Mouse (Mus musculus) ovary, adult 18-20 months (tissue): ENCODE measurements around the gene Otub1.

Experiments
- DNase-seq: peaks from one replicate; pipeline ENCODE4 v3.0.0; 2022; ENCODE audit warnings: low spot score, mixed read lengths

The Otub1 gene

DNA sequence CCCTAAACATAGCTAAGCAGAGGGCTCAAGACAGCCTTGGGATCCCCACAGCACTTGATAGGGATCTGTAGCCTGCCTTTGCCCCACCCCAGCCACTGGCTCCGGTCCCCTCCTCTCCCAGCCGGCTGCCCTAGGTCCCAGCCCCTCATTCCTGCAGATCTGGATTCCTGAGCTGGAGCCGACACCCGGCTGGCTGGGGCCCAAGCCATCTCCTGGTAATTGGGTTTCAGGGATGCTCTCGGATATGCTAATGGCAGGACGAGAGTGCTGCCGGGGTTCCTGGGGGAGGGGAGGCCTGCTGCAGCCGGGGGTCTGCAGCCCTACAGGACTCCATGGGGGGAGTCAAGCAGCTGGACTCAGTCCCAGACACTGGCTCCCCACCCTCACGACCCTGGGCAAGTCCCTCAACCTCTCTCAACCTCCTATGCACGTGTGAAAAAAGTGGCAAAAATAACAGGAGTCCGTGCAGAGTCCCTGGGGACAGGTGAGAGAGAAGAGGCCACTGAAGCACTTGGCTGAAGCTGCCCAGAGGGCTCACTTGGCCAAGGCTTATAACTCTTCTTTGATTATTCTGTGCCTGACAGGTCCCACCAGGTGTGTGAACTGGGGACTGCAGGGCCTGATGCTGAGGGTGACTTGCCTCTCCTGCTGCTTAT, 29.9 kb downstream of the Otub1 start:
- no peak for DNase-seq

DNA sequence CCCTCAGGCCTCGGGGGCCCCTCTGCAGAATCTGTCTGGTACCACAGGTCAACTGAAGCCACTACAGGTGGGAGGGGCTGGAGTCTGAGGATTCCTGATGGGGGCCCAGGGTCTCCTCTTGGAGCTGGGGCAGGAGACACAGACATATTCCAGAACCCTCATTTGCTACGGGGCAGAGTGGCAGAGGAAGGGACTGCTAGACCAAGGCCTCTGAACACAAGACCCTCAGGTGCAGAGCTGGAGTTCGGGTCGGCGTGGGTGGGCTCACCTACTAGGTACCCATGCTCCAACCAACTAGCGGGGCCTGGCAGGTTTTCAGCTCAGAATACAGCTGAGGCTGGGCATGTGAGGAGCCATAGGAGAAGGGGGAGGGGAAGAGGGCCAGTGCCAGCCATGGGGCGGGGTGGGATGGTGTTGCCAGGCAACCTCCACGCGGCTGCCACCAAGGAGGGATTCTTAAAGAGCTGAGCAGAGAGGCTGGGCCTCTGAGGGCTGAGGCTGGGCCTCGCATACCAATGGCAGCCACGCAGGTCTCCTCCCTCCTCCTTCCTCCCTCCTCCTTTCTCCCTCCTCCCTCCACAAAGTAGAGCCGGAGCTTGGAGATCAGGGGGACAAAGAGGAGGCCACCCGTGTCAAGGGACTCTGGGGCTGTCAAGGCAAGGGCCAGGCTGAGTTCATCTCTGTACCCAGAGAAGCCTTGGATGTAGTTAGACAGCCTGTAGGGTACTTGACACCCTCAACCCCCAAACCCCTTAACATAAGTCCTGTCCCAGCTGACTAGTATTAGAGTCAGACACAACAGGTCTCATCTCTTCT, 33.9 kb downstream of the Otub1 start:
- peak; percentile 55 for DNase-seq

DNA sequence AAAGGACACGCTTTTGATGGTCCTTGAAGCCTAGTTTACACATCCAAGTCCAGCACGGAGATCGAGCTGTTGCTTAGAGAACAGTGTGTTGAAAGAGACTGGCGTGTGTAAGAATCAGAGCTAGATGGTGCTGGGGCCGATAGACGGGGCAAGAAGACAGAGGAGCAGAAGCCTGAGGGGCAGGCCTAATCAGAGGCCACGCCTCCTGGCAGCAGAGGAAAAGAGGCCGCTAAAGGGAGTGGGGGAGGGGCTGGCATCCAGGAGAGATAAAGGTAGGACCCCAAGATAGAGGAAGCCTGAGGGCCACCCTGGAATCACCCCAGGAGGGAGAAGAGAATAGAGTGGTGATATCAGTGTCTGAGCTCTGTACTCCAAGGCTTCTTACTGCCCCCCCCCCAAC, 34.7 kb downstream of the Otub1 start:
- no peak for DNase-seq

DNA sequence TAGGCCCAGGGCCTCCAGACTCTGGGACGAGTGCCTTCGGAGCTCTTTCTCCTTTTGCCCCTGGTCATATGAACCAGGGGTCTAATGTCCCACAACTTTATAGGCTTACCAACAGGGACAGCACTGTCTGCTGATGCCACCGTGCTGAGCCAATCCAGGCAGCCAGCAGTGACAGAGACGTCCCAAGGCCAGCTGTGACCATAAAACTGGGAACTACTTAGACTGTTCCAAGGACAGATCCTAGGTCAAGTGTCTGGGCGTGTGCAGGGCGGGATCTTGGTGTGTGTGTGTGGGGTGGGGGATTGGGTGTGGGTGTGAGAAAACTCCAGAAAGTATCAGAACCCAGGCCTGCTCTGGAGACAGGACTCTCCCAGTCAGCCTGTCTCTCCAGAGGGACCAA, 35.2 kb downstream of the Otub1 start:
- no peak for DNase-seq

DNA sequence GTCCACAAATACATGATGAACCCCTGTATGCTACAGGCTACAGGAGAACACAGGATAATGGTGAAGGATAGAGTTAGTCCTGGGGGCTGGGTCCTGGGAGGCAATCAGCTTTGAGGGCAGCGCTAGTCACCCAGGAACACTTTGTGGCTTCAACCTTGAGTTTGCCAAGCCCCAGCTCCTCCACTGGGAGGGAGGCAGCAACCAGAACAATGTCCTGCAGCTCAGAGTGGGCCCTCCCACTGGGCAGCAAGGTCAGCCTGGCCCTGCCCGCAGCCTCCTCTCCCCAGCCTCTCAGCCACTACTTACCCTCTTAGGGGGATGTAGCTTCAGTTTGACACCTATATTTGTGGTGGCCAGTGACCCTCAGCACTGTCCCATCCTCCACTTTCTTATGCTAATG, 37.7 kb downstream of the Otub1 start:
- DNase-seq, result peak; percentile 76

DNA sequence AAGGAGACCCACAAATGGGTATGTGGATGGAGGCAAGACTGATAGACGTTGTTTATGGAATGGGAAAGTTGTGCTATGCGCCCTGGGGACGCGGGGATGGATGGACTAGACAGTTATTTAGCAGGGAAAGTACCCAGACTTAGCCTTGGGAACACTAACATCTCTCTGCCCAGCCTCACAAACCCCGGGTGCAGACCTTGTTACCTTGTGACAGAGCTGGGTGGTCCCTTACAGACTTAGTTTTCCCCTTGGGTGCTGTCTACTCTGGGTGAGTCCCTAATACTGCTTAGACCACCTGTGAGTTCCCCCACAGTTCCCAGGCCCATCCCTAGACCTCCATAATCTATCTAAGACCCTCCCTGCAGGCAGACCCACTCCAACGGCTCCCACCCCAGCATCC, 39.3 kb downstream of the Otub1 start:
- no peak for DNase-seq

DNA sequence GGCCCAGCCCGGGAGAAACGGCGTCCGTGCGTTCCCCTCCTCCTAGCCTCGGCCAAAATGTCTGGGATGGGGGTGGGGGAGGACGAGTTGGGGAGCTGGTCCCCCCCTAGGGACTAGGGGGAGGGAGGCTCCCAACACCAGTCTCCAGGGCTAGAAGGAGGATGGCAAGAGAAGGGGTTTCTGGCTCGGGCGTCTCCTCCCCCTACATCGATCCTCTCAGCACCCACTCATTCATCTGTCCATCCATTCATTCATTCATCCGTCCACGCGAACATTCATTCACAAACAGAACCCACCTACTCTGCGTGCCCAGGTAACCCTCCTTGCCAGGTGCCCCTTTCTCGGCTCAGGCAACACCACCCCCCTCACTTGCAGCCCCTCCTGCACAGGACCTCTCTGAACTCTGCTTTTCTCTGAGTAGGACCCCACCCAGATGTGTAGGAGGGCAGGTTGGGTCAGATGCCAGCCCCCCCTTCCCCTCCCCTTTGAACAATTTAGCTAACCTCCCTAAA, 39.9 kb downstream of the Otub1 start:
- no peak for DNase-seq

DNA sequence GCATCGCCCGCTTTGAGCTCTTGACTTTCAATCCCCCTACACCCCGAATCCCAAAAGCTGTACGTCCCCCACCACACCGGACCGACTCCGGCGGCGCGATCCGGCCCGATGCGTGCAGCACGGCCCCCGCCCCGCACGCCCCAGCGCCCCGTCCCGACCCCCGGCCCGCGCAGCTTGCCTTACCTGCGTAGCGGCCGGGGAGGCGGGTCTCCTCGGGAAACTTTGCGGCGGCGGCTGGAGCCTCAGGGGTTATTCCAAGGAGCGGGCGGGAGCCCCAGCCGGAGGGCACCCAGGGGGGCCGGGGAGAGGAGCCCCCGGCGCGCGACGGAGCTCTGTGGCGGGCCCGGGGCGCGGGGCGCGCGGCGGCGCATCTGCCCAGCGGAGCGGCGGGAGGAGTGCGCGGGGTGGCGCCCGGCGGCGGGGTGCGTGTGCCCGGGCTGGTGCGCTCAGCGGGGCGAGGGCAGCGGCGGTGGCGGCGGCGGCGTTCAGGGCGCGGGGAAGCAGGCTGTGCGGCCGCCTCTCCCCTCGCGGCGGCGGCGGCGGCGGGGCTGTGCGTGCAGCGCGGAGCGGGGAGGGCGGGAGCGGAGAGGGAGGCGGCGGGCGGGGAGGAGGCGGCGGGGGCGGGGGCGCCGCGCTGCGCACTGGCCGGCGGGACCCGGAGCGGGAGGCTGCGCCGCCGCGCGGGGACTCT, 40.5 kb downstream of the Otub1 start:
- no peak for DNase-seq

DNA sequence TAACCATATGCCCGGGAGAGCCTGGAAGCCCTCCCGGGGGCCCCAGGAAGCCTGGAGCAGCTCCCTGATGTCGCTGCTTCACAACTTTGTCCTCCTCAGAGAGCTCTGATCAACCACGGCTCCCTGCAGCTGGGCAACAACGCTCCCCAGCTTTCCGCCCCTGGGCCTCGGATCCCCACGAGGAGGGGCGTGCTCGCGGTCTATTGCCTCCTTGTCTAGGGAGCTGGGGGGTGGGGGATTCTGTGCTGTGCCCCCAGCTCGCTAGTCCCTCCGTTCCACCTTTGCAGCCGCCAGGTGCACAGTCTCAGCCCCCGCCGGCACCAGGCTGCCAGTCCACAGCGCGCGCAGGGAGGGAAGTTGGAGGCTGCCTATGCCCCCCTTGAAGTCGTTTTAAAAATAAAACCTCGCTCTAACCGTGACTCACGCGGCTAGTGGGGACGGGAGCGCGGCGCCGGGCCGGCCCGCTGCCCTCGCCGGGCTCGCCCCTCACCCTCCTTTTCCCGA, 41.2 kb downstream of the Otub1 start:
- DNase-seq, result no peak

DNA sequence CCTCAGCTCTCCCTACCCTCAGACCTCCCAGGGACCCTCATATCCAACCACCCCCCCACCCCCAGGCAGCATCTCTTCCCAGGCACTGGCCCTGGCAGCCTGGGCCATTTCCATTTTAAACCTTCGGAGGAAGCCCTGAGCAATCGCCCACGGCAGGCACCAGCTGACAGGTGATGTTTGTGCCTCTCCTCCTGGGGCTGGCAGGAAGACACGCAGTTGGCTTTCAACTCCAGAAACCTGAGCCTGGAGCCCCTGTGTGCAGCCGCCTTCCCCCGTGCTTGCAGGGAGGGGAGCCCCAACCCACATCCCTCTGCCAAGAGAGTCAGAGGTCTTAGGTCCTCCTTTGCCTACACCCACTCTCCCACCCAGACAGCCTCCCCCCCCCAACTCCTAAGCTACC, 41.9 kb downstream of the Otub1 start:
- DNase-seq, result no peak

DNA sequence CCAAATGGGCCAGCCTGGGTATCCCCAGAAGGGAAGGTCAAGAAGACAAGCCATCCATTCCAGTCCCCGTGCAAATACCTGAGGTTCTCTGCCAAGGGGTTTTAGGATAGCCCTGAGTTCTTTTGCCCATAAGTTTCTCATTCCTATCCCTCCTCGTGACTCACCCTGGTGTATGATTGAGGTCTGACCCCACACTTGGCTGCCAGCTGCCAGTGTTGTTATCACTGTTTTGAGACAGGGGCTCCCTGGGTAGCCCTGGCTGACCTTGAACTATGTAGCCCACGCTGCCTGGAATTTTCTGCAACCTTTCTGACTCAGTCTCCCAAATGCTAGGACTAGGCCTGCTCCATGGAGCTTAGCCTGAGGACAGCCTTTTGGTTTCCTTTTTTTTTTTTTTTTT, 45.1 kb downstream of the Otub1 start:
- DNase-seq, result no peak

DNA sequence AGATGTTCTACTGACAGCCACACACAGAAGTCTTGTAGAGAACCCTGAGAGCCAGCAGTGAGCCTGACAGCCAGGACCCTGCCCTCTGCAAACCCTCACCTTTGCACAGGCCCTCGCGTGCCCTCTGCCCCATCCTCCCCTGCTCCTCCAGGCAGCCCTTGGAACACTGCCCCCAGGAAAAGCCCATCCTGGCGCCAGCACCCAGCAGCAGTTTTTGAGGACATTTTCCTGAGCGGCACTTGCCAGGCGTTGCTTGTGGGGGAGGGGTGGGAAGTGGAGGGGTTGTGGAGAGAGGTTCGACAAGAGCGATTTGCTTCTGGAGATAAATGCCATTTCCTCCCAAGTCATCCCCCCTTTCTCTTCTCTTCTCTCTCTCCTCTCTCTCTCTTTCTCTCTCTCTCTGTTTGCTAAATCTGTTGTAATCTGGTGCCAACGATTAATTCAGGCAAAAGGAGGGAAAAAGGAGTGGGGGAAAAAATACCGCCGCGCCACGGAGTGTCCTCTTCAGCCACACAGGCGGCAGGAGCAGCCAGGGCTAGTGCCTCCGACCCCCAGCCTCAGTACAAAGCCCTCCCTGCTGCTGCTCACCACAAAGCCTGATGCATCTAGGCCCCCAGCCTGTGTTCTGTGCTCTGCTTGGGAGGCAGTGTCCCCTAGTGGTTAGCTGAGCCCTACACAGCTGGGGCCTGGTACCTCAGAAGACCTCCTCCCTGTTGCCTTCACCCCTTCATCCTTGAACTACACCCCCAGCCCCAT, 45.8 kb downstream of the Otub1 start:
- DNase-seq, result no peak

DNA sequence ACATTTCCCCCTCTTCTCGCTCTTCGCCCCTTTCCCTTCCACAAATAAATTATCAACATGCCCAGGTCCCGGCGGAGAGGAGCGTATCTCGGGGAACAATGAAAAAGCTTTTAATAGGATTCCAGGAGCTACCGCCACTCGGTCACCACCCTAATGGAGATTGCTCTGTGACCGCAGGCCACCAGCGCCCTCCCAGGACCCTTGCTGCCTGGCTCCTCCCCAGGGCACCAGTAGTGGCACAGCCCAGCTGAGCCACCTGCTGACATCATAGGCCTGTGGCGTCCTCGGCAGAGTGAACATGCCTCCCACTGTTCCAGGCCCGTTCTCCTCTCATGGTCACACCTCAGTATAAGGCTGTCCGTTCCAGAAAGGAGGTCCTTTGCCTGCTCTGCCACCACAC, 48.4 kb downstream of the Otub1 start:
- no peak for DNase-seq

DNA sequence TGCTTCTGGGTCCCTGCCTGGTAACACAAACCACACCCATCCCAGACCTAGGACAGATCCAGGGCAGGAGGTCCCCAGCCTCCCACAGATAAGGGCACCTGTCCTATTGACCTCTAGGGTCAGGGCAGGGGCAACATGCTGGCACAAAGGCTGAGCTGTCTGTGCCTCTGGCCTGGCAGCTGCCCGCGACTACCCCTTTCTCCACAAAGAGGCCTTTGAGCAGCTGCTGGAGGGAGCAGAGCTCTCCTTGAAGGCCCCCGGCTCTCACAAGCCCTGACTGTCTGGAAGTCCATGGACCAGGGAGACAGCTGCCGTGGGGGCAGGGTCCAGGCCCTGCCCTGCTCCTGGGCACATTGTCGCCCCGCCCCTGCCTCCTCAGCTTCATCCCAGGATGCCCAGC, 50.9 kb downstream of the Otub1 start:
- DNase-seq, result no peak

DNA sequence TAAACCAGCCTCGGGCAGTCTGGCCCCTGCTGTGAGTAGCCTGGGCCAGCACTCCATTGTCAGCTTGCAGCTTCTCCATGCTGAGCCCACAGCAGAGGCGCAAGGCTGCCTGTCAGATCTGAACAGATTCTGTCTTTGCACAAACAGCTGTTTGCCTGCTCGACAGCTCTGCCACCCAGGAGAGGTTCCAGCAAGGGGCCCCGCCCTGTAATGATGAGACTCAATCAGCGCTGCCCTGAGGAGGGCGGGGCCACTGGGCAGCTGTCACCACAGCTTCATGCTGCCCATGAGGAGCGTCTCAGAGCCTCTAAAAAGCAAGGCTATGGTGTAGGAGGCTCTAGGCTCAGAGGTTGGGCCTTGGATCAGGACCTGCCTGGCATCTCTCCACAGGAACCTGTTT, 52.9 kb downstream of the Otub1 start:
- no peak for DNase-seq

DNA sequence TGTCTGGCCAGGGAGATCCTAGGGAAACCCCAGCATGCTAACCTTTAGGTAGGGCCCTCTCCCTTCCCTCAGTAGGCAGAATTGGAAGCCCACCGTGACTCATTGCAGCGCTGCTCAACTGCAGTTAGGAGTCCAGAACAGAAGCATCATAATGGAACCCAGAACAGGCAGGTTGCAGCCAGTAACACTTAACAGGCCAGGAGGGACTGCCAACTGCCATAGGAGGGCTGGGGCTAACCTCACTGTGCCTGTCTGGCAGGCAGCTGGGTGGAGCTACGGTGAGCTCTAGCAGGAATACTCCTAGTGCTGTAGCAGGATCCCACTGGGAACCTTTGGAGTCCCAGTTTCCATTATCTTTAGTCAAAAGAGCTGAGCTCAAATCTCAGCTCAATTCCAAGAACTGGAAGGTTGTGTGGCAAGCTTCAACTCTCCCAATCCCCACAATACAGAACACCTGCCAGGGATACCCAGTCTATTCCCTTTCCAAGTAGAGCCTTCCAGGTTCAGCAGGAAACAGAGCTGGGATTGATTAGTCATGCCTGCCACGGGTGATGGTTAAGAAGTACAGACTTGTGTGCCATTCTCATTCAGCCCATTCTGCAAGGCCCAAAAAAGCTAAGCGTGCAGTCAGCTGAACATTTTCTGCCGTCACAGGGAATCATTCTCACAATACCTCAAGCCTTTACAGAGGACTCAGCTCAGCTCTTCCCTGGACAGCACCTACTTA, 54.0 kb downstream of the Otub1 start:
- DNase-seq, result no peak

DNA sequence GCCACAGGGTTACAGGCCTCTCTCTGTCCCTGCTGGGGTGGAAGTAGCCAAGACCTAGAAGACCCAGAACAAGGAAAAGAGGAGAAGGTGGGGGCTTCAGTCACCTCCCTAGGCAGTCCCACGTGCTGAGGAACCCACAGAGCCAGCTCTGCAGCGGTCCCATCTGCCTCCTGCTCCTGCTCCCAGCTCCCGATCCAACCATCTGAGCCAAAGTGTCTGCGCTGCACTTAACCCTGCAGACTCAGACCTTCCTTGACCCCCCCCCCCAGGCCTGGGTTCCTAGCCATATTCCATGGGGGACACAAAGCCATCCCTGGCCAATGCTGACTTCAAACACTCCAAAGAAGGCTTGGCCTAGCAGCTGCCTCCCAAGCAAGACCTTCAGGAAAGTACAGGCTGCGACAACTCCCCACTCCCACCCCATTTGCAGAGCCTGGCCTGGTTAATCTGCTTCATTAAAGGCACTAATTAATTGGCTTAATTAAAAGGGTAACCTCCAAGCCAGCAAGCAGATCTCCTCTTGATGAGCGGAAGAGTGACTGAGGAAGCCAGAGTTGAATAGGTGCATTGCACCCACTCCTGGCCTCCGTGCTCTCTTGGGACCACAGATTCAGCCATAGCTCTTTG, 54.7 kb downstream of the Otub1 start:
- DNase-seq, result no peak

DNA sequence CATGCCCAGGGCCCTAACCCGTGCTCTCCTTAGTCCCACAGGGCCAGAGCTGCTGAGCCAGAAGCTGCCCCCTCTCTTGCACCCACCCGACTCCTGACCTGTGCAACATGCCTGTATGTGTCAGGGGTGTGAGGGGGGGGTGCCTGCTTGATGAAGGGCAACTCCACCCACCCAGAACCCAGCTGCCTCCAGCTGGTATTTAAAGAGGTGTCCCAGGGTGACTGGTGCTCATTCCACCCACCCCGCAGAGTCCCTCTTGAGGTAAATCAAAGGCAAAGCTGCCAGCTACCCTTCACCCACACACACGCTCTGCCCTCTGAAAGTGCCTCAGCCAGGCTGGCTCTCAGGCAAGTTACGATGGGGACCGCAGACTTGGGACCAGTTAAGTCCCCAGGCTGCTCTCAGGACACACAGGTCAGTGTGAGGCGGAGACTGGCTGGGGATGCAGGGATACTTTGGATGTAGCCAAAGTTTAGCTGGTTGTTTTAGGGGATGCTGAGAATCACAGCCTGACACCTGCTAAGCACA, 56.9 kb downstream of the Otub1 start:
- DNase-seq, result no peak

DNA sequence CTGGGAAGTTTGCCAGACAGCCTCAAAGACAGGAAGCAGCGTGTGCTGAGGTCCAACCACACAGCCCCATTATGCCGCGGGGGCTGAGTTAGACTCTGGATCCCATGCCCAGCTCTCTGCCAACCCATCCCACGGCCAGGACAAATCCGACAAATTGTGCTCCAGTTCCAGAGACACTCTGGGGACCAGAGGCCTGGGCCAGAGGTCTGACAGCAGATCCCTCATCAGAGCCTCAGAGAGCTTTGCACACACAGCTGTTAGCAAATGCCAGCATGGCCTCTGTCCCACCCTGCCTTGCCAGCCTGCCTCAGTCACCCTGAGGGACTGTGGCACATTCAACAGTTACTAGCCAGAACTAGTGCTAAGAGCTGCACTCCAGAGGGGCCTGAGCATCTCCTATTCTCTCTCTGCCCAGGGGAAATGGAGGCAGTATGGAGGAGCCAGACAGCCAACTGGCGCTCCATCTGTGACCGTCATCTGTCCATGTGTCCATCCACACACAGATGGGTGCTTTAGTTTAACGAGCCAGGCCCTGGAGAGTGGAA, 57.5 kb downstream of the Otub1 start:
- DNase-seq, result no peak
